Mouse (Mus musculus): ENCODE results near the gene Pomgnt1. TPM values are rescaled to one million over a fixed set of nuclear protein-coding genes. Genes with fewer than 3 reads are reported as not detected.
A peak's percentile ranks its signal among the peaks of the same experiment; 100 is the strongest.

Pomgnt1 gene
- 56.9 and 61.5 TPM in 2 replicates for polyA plus RNA-seq (2015; fragmentation: Nextera tagmentation; extraction: Ambion mirVana)

DNA sequence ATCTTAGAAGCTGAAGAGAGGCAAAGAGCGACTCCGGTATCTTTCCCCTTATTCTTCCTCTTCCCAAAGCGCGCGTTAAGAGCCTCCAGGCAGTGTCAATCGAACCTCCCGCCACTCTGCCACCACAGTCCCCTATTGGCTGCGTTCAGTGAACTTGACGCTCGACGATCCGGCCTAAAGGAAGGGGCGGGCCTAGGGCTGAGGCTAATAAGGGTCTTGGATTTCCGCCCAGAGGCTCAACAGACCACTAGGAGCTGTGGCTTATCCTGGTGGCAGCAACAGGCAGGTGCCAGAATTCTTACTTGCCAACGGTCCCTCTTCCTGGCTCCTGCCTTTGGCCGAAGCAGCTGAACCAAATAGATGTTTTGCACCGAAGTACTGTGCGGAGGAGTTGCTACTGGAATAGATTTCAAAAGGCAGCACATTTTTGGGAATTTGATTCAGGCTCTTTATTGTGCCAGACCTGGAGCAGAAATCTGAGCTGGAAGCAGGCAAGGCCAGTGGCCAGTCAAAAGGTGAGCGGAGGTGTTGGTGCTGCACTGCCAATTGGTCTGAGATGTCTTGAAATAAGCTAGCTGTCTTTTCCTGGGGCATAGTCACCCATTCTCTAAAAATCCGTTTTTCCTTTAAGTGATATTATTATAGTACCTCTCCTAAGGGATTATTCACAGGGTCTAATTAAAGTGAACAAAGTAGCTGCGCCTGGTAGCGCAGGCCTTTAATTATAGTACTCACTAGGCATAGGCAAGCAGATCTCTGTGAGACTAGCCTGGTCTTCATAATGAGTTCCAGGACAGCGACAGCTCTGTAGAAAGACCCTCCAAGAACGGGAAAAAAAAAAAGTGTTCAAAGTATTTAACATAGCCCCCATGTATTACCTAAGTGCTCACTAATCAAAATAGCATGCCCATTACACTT is at the start of gene Pomgnt1, which contains the start of gene Rad54l:
Gene Pomgnt1 (plus strand): TSS at position 239 of the 918 bp plus-strand sequence.
Gene Rad54l (minus strand): TSS at position 89 of the 918 bp plus-strand sequence.
- Histone ChIP-seq H3K9ac (peak within 1 kb of the TSS; percentile 83), H3K9me3 (no peaks in the 10 kb centered on the region), H3K27me3 (replicated peaks) (no peaks in the 10 kb centered on the region), H3K36me3 (peaks cover 17% of the 10 kb centered on the region), H3K4me2 (peak within 1 kb of the TSS; percentile 85), H3K4me3 (peak within 1 kb of the TSS; percentile 70), H3K27ac (replicated peaks) (peak within 1 kb of the TSS; percentile 82), H3K4me1 (peaks cover 21% of the 10 kb centered on the region)
- ATAC-seq (ENCODE audit: extremely low read depth, insufficient number of reproducible peaks, low FRiP score, low TSS enrichment) = peak; percentile 89
- 6% methylated on average over 24 of the region's 24 CpGs for WGBS

DNA sequence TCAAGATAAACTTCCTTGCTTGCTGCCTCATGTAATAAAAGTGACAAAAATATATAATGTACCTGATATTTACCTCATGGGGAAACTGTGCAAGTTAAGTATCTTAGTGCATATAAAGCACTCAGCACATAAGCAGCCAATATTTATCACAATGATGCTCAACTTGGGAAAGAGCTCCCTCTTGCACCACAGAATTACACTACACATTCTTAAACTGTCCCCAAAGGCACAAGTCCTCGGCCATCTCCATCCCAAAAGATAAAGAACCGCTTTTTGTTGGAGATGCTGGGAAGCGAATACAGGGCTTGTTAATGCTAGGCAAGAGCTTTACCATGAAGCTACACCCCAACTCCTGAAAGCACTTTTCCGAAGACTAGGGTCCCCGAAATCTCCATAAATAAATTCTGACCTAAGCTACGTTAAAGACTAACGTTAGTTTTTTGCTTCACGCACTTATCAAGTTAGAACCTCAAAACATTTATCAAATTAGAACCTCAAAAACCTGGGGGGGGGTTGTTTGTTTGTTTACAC is 49.4 kb upstream of the Pomgnt1 start:
- Histone ChIP-seq H3K4me1 (peaks cover 51% of the 10 kb centered on the region), H3K9ac (peak overlapping the region; percentile 99), H3K27ac (replicated peaks) (peak overlapping the region; percentile 98), H3K4me3 (peak overlapping the region; percentile 93), H3K9me3 (no peaks in the 10 kb centered on the region), H3K4me2 (peak overlapping the region; percentile 78), H3K36me3 (peaks cover 23% of the 10 kb centered on the region), H3K27me3 (replicated peaks) (no peaks in the 10 kb centered on the region)
- 1% methylated on average over 8 of the region's 8 CpGs for WGBS
- no peak for ATAC-seq (ENCODE audit: extremely low read depth, insufficient number of reproducible peaks, low FRiP score, low TSS enrichment)

DNA sequence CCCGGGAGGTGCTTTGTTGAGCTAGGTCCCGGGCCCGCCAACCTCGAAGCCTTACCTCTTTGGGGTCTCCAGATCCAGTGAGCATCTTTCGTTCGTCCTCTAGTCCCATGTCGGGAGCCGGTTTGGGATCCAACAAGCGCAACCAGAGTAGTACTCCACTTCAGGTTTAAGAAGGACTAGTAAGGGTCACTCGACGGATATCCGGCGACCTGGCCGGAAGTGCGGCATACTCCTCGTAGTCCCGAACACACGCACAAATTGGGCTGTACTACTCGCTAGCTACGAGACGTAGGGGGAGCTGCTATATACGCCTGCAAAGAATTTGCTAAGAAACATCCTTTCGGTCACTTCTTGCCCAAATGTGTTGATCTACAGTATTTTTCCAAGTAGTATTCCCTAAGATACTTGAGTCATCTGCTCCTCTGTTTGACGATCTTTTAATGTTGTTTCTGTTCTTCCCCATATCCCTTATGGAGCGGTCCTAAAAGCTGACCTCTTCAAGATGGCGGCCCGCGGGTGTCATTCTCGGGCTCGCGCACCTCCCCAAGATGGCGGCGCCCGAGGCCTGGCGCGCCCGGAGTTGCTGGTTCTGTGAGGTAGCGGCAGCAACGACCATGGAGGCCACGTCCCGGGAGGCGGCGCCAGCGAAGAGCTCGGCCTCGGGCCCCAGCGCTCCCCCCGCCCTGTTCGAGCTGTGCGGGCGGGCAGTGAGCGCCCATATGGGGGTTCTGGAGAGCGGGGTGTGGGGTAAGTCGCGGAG is 48.6 kb upstream of the Pomgnt1 start, which contains the start of the genes Uqcrh and Lrrc41:
Gene Uqcrh (minus strand): TSS at position 211 of the 760 bp plus-strand sequence.
Gene Lrrc41 (plus strand): TSS at position 409 of the 760 bp plus-strand sequence.
- under 1% methylated on average over 55 of the region's 55 CpGs for WGBS

DNA sequence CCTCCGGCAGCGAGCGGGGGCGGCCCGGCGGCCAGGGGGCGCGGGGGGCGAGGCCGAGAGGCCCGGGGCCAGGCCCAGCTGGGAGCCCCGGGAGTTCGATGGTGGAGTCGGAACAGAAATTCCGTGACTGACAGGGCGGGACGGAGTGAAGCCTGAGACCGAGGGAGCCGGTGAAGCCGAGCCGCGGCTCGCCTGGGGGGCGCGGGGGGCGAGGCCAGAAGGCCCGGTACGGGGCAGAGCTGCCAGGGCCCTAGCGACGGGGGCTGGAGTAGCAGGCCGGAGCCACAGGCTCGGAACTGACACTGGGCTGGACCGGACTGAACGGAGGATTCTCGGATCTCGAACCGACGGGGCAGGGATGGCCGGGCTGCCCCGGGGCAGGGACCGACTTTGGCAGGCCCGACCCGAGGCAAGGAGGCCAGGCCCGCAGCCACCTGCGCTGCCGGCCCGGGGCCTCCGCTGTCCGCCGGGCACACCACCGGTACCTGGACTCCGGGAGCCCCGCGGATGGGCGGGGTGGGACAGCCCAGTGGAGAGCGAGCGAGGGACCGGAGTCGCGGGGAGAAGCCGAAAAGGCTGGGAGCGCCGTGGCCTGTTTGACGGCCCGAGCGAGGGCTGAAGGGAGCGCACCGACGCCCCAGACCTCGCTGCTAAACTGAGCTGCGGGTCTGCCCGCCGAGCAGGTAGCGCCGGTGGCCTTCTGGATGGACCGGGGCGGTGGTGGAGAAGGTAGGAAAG is 47.8 kb upstream of the Pomgnt1 start:
- Histone ChIP-seq H3K4me1 (peaks cover 47% of the 10 kb centered on the region), H3K4me2 (peak overlapping the region; percentile 78), H3K27ac (replicated peaks) (peak overlapping the region; percentile 98), H3K36me3 (peaks cover 24% of the 10 kb centered on the region), H3K27me3 (replicated peaks) (no peaks in the 10 kb centered on the region), H3K4me3 (peak overlapping the region; percentile 93), H3K9me3 (no peaks in the 10 kb centered on the region), H3K9ac (peak overlapping the region; percentile 99)
- peak; percentile 47 for ATAC-seq (ENCODE audit: extremely low read depth, insufficient number of reproducible peaks, low FRiP score, low TSS enrichment)
- WGBS = under 1% methylated on average over 72 of the region's 77 CpGs

More for the DNA sequence above, 48.6 kb upstream of the Pomgnt1 start, which contains the start of the genes Uqcrh and Lrrc41:
- ATAC-seq (ENCODE audit: extremely low read depth, insufficient number of reproducible peaks, low FRiP score, low TSS enrichment) = peak; percentile 85
- Histone ChIP-seq H3K9me3 (no peaks in the 10 kb centered on the region), H3K27ac (replicated peaks) (peak within 1 kb of the TSS; percentile 98), H3K4me1 (peaks cover 51% of the 10 kb centered on the region), H3K36me3 (peaks cover 23% of the 10 kb centered on the region), H3K9ac (peak within 1 kb of the TSS; percentile 99), H3K4me2 (peak within 1 kb of the TSS; percentile 78), H3K4me3 (peak within 1 kb of the TSS; percentile 93), H3K27me3 (replicated peaks) (no peaks in the 10 kb centered on the region)

DNA sequence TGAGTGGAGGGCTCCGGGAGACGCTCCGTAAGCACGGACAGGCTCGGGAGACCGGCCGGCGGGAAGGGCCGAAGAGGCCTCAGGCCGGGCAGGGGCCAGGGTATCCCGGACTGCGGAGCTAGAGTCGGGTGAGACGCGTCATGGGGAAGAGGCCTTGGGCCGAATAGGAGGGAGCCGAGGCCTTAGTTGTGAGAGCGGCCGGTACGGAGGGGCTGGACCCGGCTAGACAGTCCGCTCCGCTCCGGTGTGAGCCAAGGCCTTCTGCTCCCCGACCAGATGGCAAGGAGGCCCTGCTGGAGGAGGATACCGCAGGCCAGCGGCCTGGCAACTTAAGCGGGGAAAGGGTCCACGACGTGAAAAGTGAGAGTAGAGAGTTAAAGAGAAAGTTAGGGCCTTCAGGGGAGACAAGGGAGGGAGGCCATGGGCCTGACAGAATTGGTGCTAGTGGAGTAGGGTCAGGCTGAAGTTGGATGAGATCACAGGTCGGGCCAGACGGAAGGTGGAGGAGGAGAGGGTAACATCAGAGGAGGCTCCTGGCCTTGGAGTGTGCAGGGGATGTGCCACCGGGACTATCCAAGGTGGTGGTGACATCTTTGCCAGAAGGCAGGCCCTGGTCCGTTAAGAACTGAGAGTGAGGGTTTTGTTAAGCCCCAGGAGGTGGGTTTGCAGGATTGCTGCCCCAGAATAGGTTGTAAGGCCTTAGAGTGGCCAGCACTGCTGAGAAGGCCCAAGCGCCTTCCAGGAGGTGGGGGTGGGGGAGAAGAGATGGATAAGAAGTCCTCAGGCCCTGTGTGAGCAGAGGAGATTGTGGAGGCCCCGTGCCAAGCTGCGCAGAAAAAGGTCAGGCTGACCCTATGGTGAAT is 47.0 kb upstream of the Pomgnt1 start:
- H3K4me1 ChIP-seq = peaks cover 40% of the 10 kb centered on the region
- peaks cover 28% of the 10 kb centered on the region for H3K36me3 ChIP-seq
- no peaks in the 10 kb centered on the region for H3K9me3 ChIP-seq
- H3K4me3 ChIP-seq = peak overlapping the region; percentile 93
- H3K4me2 ChIP-seq = peak overlapping the region; percentile 78
- H3K27ac ChIP-seq (replicated peaks) = peak overlapping the region; percentile 98
- 1% methylated on average over 37 of the region's 37 CpGs for WGBS
- no peak for ATAC-seq (ENCODE audit: extremely low read depth, insufficient number of reproducible peaks, low FRiP score, low TSS enrichment)
- H3K9ac ChIP-seq = peak overlapping the region; percentile 99
- no peaks in the 10 kb centered on the region for H3K27me3 ChIP-seq (replicated peaks)

DNA sequence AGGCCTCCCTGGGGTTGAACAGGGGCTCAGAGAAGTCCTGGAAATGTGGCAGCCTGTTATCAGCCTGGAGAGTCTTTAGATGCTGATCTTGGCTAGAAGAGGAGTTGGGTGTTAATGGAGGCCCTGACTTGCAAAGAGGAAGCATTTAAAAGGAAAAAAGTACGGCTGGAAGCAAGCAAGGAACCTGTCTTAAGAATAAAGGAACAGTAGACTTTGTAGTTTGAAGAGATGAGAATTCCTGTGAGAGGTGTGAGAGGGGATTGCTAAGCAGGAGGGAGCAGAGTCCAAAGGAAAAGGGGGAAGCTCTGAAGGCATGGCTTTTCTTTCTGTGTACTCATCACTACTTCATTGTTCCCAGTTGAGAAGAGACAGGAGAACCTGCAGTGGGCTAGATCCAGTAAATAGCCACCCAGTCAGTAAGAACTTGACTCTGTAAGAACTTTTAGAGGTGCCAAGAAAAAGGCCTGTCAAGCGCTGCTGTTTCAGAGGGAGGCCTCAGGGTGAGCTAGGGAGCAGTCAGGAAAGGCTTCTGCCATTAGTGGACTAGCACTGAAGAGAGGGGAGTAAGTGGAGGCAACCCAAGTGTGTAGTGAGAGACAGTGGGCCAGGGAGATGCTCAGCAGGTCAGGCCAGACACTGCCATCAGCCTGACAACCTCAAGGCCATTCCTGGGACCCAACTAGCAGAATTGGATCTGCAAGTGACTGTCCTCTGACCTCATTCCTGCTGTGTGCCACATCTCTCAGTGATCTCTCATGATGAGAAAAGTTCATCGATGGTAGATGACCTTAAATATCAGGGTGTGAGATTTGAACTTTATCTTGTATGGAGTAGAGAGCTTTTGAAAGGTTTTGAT is 46.2 kb upstream of the Pomgnt1 start:
- peak overlapping the region; percentile 98 for H3K27ac ChIP-seq (replicated peaks)

DNA sequence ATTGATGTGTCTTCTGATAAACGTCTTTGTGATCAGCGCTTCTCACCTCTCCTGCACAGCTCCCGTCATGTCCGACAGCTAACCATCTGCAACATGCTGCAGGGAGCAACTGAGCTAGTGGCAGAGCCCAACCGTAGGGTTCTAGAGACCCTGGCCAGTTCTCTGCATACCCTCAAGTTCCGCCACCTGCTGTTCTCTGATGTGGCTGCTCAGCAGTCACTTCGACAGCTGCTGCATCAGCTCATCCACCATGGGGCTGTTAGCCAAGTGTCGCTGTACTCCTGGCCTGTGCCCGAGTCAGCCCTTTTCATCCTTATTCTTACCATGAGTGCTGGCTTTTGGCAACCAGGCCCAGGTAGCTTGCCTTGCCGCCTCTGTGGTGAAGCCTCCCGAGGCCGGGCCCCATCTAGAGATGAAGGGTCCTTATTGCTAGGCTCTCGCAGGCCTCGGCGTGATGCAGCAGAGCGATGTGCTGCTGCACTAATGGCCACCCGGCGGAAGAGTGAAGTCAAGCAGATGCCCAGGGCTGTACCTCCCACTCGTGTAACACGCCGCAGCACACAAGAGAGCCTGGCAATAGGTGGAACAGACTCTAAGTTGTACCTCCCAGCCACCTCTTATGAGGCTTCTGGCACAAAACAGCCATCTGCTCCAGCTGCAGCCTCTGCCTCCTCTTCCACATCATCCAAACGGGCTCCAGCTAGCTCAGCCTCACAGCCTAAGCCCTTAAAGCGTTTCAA is 35.0 kb upstream of the Pomgnt1 start:
- no peaks in the 10 kb centered on the region for H3K4me1 ChIP-seq
- peaks cover 100% of the 10 kb centered on the region for H3K36me3 ChIP-seq
- no peak overlapping the region for H3K27ac ChIP-seq (replicated peaks)
- no peak overlapping the region for H3K9ac ChIP-seq
- no peak overlapping the region for H3K4me3 ChIP-seq
- H3K4me2 ChIP-seq = no peak overlapping the region
- 86% methylated on average over 23 of the region's 23 CpGs for WGBS
- no peaks in the 10 kb centered on the region for H3K9me3 ChIP-seq
- H3K27me3 ChIP-seq (replicated peaks) = no peaks in the 10 kb centered on the region
- no peak for ATAC-seq (ENCODE audit: extremely low read depth, insufficient number of reproducible peaks, low FRiP score, low TSS enrichment)

More for the DNA sequence above, 46.2 kb upstream of the Pomgnt1 start:
- Histone ChIP-seq H3K9me3 (no peaks in the 10 kb centered on the region), H3K4me1 (peaks cover 34% of the 10 kb centered on the region), H3K4me2 (peak overlapping the region; percentile 78), H3K9ac (peak overlapping the region; percentile 99), H3K36me3 (peaks cover 36% of the 10 kb centered on the region), H3K4me3 (peak overlapping the region; percentile 93), H3K27me3 (replicated peaks) (no peaks in the 10 kb centered on the region)
- 35% methylated on average over 3 of the region's 3 CpGs for WGBS
- no peak for ATAC-seq (ENCODE audit: extremely low read depth, insufficient number of reproducible peaks, low FRiP score, low TSS enrichment)

DNA sequence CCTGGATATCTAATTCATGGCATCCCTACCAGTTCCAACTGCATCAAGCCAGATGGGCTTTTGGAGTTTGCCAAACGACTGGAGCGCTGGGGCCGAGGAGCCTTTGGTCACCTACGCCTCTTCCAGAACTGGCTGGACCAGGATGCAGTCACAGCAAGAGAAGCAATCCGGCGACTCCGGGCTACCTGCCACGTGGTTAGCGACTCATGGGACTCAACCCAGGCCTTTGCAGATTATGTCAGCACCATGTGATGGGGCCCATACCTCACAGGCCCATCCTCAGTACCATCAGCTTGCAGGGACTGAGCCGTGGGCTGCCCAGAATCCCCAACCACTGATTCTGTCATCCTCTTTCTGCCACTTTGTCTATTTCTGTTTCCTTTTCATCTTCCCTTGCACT is 27.3 kb upstream of the Pomgnt1 start:
- Histone ChIP-seq H3K36me3 (peaks cover 100% of the 10 kb centered on the region), H3K27ac (replicated peaks) (no peak overlapping the region), H3K4me3 (no peak overlapping the region), H3K9me3 (no peaks in the 10 kb centered on the region), H3K27me3 (replicated peaks) (no peaks in the 10 kb centered on the region), H3K4me1 (no peaks in the 10 kb centered on the region), H3K9ac (no peak overlapping the region), H3K4me2 (no peak overlapping the region)
- no peak for ATAC-seq (ENCODE audit: extremely low read depth, insufficient number of reproducible peaks, low FRiP score, low TSS enrichment)
- 87% methylated on average over 10 of the region's 10 CpGs for WGBS

DNA sequence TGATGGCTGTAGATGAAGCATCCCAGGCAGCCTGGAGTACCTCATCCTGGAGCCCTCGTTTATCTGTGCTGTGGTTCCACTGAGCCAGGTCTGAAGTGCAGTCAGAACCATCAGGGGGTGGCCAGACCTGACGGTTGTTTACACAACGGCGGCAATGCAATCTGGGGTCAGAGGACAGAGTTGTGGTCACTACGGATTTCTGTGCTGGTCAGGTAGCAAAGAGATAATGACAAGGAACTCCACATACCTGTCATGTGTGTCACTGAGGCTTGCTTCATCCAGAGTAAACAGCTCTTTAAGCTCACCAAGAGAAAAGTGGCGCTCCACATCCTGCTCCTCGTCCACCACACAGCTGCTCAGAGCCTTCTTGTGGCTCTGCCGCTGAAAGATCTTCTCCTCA is 26.4 kb upstream of the Pomgnt1 start:
- H3K9me3 ChIP-seq = no peaks in the 10 kb centered on the region
- no peak overlapping the region for H3K27ac ChIP-seq (replicated peaks)
- peaks cover 99% of the 10 kb centered on the region for H3K36me3 ChIP-seq
- H3K4me1 ChIP-seq = no peaks in the 10 kb centered on the region
- H3K9ac ChIP-seq = no peak overlapping the region
- H3K4me3 ChIP-seq = no peak overlapping the region
- 78% methylated on average over 8 of the region's 8 CpGs for WGBS
- H3K27me3 ChIP-seq (replicated peaks) = no peaks in the 10 kb centered on the region
- H3K4me2 ChIP-seq = no peak overlapping the region
- ATAC-seq (ENCODE audit: extremely low read depth, insufficient number of reproducible peaks, low FRiP score, low TSS enrichment) = no peak
